Mouse (Mus musculus) brain, embryonic 18.5 days (tissue): Measurements from ENCODE around the gene Tenm3.

ENCODE experiments used
- DNase-seq: peaks from one replicate; pipeline ENCODE4 v3.0.0-alpha.2; 2012; ENCODE audit warnings: low read depth, low spot score

Gene Tenm3

DNA sequence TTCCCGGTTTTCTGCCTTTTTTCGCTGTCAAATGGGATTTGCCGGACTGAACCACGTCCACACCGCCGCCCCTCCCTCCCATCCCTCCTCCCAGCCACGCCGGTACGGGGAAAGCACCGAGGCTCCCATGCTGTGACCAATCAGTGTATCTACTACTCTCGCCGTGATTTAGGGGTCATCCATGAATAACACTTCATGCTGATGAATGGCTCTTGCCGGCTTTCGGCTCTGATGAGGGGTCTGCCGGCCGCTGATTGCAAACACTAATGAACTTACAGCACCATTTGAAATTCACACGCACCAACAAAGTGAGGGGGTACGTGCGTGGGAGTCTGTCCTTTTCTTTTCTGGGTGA lies at the start of gene Tenm3:
Gene Tenm3 (minus strand): TSS at position 21 of the 355 bp plus-strand sequence.
- no peak for DNase-seq

DNA sequence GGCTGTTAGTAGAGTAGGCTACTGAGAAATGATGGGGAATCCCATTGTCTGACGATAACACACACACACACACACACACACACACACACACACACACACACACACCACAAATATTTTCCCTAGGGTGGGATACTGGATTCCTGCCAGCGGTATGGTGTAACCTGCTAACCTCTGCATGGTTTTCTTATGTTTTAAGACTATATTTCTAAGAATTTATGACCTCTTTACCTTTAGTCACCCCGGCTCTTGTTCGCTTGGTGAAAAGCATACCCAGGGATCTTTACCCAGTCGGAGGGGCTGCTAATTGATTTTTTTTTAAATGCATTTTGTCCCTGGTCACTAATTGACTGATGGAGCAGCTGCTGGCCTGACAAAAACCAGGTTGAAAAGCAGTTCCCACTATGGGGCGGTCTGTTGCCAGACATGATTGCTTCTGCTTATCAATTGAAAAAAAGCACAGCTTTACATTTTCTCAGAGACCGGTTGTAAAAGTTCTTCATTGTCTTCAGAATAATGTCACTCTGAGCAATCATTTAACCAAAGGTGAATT lies 46.5 kb upstream of the Tenm3 start:
- DNase-seq = no peak

DNA sequence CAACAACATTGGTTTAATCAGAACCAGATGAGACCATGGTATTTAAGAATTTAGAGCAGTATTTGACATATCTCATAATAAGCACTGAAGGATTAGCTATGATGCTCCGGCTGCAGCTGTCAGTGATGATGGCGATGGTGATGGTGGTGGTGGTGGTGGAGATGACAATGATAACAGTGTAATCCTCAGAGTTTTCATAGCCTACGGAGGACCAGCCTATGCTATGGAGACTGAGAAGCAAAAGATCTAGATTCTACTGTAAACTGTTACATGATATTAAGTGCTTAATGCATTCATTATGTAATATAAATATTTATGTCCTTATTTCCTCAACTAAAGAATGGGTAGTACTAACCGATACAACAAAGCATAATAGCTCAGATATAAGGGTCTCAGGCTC lies 40.5 kb upstream of the Tenm3 start:
- no peak for DNase-seq

DNA sequence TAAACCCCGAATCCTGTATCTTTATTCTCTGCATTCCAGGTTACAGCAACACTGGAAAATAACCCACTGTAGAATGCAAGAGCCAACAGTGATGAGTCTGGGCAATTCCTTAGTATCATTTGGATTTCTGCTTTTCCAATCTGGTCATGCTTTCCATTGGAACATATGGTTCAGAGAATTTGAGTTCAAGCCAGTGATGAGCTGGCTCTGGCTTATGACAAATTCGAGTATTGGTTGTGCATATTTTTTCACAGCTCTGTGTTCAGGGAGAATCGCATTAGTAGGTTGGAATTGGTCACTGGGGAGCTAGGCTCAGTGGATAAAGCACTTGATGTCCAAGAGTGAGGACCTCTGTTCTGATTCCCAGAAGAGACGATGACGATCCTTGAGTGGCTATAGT lies 36.8 kb upstream of the Tenm3 start:
- DNase-seq = peak; percentile 37

DNA sequence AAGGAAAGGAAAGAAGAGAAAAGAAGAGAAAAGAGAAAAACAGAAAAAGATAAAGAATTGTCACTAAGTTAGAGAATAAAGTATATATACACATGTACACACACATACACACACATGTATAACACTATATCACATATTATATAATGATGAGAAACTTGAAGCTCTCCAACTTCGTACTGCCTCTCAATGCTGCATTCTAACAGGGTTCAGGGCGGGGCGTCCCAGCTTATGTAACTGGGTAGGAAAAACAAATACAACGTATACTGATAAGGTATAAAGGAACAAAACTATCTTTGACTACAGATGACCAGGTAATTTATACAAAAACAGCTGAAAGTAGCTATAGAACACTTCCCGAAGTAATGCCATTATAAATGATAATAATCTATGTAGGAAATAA lies 22.2 kb upstream of the Tenm3 start:
- no peak for DNase-seq

DNA sequence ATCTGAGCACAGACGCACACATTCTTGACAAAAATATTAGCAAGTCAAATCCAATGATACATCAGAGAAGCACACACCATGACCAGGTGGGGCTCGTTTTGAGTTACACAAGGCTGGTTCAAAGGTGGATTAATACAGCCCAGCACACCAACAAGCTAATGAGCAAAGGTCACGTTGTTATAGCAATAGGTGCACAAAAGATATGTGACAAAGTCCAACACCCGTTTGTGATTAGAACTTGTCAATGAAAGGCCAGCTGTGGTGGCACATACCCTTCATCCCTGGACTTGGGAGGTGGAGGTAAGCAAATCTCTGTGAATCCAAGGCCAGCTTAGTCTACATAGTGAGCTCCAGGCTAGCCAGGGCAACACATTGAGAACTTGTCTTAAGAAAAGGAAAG lies 21.7 kb upstream of the Tenm3 start:
- DNase-seq = no peak

DNA sequence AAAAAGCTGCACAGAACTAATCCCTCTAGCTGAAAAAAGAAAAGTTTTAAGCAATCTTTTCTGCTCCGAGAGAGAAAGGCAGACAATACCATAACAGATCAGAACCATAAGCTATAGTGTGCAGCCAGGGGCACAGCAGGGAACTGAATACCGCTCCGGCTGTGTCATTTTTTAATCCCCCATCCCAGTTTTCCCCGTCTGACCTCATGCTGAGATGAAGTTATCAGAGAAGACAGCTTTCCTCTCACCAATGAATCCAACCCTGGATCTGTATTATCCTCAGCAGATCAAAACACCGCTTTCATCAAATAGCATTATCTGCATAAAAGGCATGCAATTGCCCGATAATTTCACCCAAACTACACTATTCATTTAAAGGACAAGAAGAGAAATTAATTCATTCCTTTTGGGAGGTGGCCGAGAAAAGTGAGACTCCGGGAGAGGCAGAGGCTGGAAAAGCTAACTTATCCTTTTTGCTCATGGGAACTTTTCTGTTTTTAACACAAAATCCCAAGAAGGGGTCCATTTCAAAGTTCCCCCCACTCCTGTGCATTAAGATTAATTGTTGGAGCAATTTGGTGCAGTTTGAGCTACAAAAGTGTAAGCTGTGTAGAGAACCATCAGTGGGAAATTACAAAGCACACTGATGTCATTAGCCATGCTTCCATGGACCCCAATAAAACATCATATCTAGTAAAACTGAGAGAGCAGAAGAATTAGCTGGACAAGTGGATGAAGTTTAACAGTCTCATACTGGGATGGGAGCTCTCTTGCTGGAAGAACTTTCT lies 6.7 kb upstream of the Tenm3 start:
- no peak for DNase-seq

DNA sequence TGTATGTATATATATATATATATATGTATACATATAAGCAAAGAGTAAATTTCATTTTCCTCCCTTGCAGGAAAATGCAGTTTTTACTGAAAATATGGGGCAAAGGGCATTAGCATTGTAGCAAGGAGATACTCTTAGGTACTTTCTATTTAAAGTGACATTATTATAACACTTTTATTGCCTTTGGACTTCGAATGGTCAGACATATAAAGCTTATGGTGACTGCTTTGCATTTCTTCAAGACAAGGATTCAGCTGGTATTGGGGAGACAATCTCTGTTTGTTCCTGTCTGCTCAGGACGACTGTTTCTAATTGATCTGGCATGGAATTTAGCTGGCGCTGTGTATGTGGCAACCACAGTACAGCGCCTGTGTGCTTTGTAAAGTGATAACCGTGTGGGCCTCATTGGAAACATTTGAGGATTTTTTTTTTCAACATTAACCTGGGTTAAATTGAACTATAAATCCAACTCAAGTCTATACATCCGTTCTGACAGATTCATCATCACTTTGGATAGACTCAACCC lies 5.4 kb upstream of the Tenm3 start:
- DNase-seq = no peak

DNA sequence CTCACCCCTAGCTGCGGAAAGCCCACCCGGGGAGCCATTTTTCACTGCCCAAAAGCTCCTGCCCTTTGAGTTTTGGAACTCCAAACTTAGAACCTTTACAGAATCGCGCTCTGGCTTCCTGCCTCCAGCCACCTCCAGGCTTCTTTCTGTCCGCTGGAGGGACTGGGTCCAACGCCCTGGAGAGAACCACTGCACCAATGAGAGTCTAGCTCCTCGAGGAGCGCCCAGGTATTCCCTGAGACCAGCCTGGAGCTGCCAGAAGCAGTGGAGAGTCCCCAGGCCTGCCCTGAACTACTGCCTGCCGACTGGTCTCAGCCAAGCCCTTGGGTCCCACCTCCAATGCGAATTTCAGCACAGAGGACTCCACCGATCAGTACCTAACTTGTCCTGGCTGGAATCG lies 1.2 kb upstream of the Tenm3 start:
- no peak for DNase-seq

DNA sequence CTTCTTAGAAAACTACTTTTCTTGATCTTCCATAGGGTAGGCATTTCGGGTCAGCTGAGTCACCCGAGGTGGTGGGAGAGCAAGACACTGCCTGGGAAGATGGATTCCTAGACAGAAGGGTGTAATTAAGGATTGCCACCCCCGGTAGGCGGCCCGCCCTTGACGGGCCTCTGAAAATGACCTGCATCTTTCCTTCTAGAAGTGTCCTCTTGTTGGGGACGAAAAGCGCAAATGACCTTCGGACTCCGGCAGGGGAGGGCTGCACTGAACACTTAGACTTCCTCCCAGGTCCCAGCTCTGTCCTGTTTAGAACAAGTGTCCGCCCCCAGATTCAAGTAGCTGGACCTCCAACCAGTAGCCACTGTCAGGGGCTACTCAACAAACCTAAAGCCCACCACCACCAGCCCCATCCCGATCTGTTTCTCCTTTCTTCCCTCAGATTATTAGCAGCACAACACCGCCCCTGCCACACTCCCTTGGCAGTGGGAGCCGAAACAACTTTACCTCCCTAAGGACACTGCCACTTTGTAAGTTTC lies 687 bp upstream of the Tenm3 start:
- no peak for DNase-seq

DNA sequence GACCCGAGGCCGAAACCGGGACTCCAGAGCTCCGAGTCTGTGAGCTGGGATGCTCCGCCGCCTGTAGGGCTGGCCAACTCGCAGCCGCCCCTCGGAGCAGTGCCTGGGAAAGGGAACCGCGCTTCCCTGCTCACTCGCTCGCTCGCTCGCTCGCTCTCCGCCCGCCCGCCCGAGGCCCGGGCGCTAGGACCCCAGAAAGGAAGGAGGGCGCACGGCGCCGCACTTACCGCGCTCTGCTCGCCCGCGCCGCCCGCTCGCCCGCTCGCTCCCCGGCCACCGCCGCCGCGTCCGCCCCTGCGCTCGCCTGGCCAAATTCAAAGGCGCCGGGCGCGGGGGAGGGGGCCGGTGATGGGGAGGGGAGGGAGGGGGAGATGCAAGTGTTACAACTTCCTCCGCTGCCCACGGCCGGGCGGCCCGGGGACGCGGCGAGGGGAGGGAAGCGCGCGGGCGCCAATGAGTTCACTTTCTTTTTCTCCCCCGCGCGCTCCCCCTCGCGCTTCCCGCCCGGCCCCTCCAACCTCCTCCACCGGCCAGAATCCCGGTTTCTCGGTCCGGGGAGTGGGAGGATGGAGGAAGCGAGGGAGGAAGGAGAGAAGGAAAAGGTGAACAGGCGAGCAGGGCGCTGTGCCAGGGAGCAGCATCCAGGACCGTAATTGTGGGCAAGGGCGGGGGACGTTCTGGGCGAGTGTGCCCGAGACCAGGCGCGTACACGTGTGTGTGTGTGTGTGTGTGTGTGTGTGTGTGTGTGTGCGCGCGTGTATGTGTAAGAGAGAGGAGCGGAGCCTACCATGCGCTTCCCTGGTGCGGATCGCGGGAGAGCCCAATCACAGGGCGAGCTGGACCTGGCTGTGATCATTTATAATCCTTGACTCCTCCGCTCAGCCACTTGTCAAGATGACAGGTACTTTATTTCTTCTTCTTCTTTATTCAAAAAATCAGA lies 490 bp downstream of the Tenm3 start:
- no peak for DNase-seq

DNA sequence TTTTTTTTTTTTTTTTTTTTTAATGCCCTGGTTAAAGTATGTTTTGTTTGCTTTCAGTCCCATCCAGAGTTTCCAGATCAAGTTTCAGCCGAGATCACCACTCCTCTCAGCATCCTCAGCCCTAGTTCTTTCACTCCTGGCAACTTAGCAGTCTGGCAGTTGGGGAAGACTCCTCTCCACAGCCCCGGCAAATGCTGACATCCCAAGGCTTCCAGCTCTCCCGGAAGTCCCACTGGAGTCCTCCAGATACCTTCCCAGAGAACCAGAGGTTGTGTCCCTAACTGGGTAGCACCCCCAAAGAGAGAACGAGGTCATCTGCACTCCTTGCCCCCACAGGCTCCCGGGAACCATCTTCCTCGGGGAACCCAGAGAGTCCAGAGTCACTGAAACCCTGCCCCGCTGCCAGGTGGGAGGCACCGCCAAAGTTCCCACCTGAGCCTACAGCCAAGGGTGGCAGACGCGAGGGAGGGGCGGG lies 1.2 kb downstream of the Tenm3 start:
- no peak for DNase-seq

DNA sequence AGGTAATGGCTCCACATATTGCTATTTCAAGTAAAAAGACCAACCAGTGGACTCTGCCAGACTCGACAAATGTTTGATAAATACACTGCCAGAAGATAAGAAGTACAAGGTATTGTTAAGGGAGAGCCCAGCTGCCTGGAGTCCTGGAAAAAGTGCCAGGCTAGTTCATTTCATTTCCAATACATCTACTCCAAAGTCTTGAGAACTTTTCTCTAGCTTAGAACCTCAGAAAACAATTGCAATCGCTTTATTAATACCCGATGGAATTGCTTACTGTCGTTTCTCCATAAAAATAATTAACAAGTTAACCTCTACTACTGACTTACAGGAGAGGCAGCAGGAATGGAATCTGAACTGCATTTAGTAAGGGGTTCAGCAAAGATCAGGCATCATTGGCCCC lies 1.7 kb downstream of the Tenm3 start:
- no peak for DNase-seq

DNA sequence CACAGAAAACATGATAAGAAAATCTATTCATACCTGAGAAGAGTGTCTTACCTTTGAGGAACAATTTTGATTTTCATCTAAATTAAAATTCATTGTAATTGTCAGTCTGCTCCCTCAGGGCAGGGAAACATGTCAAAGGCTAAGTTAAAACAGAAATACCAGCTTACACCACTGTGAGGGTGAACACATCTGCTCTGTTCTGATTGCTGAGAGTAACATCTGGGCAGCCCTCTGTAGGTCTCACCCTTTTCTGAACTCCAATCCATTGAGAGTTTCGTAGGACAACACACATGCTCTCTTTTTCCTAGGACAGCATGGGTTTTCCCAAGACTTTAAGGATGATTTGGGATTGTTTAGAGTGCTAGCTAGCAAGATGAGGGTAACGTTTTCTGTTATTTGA lies 8.0 kb downstream of the Tenm3 start:
- no peak for DNase-seq

DNA sequence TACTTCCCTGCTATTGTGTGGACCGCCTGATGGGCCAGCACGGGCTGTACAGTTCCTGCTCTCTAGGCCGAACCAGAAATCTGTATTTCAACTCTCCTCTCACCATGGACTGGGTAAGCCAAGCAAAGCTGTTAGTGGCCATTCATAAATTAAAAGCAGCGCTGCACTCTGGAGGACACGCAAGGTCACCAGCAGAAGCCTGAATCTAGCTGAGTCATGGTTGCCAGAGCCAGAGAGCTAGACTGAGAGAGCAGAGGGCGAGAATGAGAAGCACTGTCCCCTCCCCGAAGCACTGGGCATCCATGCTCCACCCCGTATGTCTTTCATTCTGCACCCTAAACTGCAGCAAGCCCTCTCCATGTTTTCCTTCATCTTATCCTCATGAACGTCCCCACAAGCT lies 16.3 kb downstream of the Tenm3 start:
- DNase-seq = no peak

DNA sequence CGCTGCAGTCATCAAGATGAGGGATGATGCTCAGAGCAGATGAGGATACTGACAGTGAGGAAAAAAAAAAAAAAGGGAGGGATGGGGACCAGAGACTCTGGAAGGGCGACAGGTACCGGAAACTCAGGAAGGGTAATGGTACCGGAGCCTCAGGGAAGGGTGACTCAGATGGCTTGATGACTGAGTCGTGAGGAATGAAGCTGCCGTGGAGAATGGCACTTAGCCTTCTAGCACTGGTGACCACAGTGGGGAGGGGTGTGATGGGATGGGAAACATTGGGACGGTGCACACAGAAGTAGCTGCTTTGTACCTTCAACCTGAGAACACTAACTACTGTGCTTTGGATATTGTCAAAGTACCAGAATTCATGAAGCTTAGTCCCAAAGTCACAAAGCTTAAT lies 18.1 kb downstream of the Tenm3 start:
- DNase-seq = no peak

DNA sequence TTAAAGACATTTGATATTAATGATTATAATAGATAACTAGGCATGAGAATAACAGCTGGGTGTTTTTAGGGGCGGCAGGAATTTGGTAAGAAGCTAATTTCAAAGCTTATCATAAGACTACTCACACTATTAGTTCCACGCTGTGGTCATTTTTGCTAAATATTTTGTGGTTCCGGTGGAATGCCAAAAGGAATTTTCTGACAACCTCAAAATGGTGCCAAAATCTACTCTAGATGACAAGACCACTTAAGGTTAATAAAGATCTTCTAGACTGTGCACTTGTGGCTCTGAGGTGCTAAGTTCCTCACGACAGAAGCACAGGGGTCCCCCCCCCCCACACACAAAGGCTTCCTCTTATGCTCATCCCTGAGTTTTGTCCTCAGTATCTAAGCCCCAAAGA lies 21.5 kb downstream of the Tenm3 start:
- DNase-seq = no peak

DNA sequence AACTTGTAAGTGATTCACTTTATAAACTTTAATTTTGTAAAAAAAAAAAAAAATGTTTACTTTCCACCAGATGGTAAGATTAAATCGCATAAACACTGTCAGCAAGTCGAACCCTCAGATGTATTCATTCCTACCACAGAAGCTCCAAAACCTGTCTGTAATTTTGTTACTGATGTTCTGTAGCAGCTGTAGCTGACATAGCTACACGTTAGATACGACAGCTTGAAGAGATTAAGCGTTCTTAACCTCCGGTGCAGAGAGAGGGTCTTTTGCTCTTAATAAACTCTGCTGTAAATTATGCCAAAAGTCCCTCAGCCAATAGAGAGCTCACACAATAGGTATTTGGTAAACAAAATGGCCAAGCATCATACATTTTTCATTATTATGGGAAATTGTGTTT lies 23.8 kb downstream of the Tenm3 start:
- DNase-seq = no peak

DNA sequence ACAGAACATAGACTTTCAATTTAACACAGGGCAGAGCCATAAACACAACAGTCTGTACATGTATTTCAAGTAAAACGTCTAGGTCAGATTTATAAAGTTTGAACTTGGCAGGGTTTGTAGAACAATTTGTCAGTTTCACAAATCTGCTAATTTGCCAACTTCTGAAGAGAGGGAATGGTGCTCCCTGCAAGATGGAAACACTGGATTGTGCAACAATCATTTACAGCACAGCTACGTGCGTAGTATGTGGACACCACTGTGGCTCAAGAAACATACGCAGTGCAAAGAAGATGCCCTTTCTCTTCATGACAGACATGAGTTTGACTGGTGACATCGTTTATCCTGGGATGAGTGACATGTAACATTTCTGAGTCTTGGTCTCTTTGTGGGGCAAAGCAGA lies 24.4 kb downstream of the Tenm3 start:
- no peak for DNase-seq

DNA sequence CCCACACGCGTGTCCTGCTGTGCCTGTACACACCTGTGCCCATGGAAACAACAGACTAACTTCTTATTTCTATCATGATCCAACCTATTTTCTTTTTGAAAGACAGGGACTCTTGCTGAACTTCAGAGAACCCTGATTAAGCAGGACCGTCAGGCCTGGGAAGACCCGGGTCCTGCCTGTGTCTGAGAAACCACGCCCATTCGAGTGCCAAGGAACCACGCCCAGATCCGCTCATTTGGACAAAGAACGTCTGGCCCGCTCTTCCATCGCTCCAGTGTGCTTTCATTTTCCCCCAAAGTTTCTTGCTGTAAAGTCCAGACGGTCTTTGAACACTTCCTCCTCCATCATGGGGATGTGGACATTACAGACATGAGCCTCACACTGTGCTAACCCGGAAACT lies 26.8 kb downstream of the Tenm3 start:
- DNase-seq = no peak

DNA sequence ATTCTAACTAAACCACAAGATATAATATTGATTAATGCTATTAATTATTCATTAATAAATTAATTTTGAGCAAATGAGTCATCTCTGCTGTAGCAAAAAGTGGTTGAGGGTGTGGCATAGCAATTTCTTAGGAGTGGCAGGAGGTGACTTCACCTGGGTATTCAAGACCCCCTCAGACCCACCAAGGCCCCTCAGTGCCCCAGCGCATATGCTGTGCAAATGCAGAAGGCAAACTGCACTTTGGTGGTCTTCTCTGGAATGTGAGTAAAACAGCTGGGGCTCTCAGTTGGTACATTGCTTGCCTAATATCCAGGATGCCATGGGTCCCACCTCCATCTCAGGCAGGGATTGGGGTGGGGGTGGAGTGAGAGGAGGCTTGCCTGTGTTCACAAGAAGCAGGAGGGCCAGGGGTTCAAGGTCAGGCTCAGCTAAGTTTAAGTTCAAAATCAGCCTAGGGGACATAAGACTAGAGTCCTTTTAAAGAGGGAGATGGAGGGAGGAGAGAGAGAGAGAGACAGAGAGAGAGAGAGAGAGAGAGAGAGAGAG lies 31.5 kb downstream of the Tenm3 start:
- no peak for DNase-seq

DNA sequence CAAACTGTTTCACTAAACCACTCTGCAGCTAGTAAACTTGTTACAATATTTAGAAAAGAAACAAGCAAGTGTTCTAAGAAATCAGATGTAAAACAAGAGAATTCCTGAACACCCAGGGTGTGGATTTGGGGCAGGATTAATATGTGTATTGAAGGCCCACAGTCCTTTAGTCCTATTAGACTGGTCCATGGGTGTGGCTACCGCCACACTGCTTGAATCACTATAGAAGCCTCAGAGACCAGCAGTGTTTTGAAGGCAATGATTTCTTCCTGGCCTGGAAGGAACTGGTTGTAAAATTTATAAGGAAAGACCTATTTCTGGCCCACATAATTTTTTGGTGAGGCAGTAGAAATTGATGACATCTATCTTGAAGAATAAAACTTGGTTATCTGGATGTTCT lies 33.1 kb downstream of the Tenm3 start:
- no peak for DNase-seq
